Mouse (Mus musculus) hindbrain, embryonic 15.5 days (tissue): Measurements from ENCODE around the gene Msrb3. TPM values are rescaled to one million over a fixed set of nuclear protein-coding genes. Genes with fewer than 3 reads are reported as not detected.

ENCODE experiments used
- polyA plus RNA-seq: library from polyadenylated mRNA; unstranded; fragments of >200 nt; fragmentation: Nextera tagmentation; extraction: Ambion mirVana; gene quantifications from 2 replicates; pipeline ENCODE4 v1.2.1, GENCODE M21; 2015

Msrb3 gene
- polyA plus RNA-seq, 1 experiment from 2014 or later, result 1.5 TPM

Other genes with a start within 250 kb of the Msrb3 start
- gene Lemd3, start 80.2 kb upstream of the Msrb3 start, polyA plus RNA-seq, result 3.1 and 3.3 TPM in 2 replicates
- gene Wif1, start 134.9 kb upstream of the Msrb3 start, polyA plus RNA-seq, result 5.7 and 7.1 TPM in 2 replicates